Mouse (Mus musculus) WW6 (cell line): ENCODE measurements around the gene Ryk.
"Not testable (repeated sequence)": the region's sequence is repeated elsewhere in the genome, so short reads cannot be mapped to it uniquely, and the experiment has no call there.

Experiments
- DNase-seq: peaks from one replicate; pipeline ENCODE4 v3.0.0-alpha.2; 2013; ENCODE audit warnings: low read depth, low spot score

Ryk gene

DNA sequence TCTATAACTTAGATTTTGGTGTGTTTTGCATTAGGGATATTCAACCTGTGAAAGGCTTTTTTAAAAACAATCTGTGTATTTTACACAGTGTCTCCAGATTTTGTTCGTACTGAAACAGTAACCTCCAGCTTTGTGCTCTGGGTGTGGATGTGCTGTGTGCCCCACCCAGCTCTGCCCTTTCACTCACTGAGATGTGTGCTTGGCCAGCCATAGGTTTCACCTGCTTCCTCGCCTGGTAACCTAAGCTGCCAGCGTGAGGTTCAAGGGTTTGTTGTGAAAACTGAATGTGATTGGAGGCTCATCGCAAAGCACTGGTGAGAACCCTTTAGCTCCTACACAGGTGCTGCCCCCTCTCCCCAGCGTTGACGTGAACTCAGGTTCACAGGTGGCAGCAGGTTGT, 70.2 kb downstream of the Ryk start:
- DNase-seq, result no peak

DNA sequence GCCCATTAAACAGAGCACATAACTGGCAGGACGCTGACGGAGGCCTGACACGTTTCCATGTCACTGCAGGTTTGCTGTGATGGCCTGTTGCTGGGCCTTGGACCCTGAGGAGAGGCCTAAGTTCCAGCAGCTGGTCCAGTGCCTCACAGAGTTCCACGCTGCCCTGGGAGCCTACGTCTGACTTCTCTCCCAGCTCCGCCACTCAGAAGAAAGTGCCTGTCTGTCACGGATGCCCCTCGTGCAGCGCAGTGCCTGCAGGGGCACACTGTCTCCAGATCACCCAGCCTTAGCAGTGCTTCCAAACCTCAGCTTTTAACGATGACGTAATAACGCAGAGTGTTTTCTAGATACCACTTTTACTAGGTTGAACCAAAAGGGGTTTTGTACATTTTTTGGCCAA, 72.1 kb downstream of the Ryk start:
- no peak for DNase-seq

DNA sequence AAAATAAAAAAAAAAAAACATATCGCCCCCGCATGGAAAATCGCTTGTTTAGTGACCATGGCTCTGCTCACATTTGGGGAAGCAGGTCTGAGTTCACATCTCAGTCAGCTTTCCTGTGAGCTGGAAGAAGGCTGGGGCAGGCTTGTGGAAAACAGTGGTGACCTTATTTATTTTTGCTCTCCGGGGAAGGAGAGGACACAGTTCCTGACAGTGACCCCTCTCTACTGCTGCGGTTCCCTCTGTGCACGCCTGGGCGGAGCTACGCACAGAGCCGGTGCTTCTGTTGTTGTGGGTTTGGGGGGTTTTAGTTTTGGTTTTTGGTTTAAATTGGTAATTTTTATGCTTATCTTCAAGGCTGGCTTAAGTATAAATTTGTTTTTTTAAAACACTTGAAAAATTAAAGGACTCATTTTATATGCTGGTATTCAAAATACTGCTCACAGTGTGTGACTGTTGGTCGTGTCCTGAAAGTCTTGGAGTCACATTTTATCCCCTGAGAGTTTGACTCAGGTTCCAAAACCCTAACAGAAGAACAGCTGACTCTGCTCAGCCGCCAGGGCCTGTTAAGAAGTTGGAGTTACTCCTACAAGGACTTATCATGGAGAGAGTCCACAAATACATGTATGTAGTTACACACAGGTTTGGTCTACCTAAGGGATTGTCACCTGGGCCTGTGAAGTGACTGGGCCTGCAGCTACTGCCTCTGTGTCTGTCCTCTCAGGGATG, 73.0 kb downstream of the Ryk start:
- DNase-seq, result no peak

DNA sequence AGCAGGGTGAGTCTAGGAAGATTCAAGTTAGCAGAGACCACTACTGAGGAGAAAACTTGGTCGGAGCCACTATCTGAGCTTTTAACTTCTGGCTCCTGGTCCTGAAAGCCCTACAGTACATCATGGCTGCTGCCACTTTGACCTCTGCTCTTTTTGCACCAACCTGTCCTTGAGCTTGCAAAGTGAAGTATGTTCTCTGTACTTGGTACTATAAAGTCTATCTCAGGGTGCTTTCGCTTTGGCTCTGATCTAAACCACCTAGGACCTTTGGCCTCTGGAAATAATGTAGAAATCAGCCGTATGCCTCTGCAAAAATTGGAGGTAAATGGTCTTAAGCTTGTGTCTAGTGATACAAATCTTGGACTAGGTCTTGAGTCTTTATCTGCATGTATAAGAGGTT, 76.8 kb downstream of the Ryk start:
- DNase-seq, result no peak

DNA sequence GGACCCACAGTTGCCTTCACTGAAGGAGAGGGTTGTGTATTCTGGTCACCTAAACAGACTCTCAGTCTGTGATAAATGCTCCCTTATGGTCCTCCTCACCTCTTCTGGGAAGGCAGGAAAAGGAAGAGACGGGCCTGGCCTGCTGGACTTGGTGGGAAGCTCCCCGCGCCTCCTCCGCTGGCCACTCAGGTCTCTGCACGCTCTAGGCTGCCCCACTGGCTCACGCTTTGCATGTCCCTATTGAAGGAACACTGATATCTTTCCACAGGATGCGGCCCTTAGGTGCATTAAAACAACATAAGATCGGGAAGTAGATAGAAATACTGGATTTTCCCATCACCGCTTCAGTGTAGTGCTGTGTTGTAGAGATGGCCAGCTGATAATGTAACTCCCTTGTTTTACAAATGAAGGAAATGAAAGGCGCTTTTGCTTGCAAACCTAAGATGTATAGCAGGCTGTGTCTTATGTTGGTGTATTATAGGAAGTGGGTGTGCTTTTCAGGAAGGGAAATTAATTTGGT, 77.9 kb downstream of the Ryk start:
- DNase-seq, result no peak

DNA sequence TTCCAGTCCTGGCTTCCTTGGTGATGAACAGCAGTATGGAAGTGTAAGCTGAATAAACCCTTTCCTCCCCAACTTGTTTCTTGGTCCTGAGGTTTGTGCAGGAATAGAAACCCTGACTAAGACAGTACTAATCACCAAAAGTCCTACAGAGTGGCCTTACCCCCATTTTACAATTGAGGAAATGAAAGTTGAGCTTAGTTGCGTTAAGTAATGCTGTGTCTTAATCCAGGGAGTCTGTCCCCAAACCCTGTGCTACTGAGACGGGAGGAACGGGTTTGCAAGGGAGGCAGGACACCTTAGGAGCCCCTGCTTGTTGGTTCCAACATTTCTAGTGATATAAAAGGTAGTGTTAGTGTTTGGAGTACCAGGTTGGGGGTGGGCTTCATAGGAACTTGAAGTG, 78.9 kb downstream of the Ryk start:
- DNase-seq, result not testable (repeated sequence)

DNA sequence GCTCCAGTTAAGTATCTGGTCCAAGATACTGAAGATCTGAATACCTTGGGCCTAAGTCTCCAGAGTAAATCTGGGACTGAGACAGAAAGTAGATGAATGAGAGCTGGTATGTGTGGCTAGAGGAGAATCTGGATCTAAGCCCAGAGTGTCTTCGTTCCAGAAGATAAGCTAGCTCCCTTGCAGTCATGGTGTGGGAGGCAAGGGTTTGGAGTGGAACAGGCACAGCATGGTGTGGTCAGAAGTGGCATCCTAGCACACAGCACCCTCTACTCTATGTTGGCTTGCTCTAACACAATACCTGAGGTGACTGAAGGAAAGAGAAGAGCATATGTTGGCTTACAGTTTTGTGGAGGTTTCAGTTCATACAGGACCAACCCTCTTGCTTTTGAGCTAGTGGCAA, 79.9 kb downstream of the Ryk start:
- no peak for DNase-seq

DNA sequence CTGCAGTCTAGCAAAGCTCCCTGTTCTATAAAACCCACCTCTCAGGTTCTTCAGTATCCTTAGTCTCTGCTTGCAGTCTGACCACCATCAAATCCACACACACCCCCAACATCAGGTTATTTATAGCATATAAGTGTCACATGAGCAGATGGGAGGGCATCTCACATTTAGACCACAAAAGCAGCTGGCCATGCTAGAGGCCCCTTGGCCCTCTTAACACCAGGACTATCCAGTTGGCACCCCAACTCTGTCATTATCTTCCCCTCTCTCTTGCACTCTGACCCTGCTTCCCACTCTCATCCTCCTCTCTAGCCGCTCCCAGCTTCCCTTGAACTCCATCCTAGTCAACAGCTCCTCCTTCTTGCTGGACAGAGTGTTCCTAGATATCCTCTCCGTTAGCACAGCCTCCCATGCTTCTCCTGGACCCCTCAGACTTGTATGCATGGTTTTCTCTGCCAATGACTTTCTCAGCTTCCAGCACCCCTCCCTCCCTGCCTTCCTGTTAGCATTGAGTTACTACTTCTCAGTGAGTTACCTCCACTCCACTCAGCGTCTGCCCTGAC, 80.7 kb downstream of the Ryk start:
- DNase-seq, result no peak

DNA sequence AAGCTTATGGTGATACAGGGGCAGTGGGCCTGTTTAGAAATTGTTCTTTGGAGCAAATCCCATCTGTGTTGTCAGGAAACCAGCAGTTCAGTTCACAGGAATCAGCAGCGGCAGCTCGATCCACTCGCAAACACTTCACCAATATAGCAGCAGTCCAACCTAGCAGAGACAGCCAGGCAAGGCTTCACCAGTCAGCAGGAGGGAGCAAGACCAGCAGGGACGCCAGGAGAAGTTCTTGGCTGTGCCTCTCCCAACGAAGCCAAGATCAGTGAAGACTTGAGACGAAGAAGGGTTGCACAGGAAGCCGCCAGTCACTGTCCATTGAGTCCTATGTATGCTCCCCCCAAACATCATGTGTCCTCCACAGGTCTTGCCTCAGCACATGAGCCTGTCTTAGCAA, 81.4 kb downstream of the Ryk start:
- no peak for DNase-seq

DNA sequence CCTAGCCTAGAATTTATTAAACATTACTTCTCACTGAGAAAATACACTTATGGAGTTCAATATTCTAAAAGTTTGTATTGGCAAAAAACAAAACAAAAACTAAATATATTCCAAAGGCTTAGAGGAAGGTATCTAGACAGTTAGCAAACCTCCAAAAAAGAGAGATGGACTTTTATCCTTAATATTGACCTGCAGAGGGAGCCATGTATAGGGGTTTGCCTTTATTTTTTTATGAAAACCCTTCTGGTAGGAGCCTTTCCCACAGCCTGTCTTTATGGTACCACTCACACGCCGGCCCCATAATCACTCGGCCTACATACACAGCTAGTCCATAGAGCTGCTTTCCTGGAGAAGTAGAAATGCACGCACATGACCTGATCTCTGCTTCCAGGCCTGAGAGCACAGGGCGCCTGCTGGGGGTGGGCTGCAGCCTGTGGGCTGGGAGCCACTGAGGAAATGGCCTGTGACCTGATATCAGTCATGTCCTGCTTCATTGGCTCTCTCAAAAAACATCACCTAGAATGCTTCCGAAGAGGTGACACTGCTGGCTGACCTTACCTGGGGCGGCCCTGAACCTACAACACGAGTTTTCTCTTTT, 82.9 kb downstream of the Ryk start:
- no peak for DNase-seq

DNA sequence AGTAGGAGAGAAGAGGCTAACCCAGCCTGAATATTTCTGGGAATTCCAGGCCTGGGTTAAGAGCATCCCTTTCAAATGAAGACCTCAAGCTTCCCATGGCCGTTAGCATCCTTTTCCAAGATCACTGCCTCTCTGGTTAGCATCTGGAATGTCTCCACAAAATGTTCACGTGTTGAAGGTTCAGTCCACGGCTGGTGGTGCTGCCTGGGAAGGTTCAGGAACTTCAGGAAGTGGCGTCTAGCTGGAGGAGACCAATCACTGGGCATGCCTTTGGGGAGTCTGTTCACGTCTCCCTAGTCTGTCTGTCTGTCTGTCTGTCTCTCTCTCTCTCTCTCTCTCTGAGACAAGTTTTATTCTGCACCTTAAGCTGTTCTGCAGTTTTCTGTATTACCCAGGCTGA, 84.8 kb downstream of the Ryk start:
- no peak for DNase-seq

DNA sequence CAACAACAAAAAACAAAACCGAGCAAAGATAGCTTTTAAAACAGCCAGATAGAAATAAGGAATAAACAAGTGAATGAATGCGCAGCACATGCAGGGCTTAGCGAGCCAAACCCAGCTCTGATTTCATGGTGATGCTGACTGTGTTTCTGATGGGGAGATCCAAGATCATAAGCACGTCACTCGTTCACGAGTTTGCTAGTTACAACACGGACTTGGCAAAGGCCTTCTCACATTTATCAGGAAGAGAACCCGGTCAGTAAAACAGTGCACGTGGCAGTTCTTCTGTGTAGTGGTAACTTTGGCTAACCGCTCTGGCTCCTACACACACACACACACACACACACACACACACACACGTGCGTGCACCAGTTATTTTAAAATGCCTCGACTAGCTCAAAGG, 87.1 kb downstream of the Ryk start:
- no peak for DNase-seq

DNA sequence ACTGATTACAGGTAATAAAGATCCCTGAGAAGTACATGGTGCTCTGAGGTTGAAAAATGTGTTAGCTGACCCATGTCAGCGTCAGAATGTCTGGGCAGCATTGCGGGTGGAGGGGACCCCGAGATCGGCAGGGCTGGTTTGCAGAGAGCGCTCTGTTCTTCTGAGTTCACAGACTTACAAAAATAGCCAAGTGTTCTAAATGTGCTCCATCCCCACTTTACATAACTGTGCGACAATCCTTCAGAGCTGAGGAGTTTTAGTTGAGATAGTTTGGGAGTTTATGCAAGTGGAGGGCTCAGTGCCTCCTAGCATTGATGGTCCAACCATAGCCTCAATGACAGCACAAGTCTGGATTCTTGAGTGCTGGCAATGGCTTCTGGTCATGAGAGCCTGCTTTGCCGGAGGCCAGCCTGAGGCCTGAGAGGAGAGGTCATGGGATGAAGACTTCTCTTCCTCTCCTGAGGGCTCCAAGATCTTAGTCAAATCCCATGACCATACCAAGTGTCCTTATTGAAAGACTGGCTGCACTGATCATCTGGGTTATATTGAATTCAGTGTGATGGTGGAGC, 88.2 kb downstream of the Ryk start:
- DNase-seq, result no peak

DNA sequence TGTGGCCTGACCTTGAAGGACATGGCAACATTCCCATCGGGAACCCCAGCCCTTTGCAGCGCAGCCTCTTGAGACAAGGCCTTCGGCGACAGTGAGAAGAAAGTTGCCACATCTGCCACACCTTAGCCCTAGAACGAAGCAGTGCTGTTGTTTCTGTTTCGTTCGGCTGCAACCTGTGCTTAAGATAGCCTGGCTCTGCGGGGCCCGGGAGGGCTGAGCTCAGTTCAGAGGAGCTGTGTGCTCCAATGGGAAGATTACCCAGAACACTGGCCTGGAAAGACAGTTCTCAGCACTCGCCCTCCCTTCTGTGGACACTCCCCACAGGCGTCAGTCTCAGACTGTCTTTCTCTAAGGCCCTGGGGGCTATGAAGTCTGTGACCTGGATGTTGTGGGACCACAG, 89.1 kb downstream of the Ryk start:
- DNase-seq, result no peak

DNA sequence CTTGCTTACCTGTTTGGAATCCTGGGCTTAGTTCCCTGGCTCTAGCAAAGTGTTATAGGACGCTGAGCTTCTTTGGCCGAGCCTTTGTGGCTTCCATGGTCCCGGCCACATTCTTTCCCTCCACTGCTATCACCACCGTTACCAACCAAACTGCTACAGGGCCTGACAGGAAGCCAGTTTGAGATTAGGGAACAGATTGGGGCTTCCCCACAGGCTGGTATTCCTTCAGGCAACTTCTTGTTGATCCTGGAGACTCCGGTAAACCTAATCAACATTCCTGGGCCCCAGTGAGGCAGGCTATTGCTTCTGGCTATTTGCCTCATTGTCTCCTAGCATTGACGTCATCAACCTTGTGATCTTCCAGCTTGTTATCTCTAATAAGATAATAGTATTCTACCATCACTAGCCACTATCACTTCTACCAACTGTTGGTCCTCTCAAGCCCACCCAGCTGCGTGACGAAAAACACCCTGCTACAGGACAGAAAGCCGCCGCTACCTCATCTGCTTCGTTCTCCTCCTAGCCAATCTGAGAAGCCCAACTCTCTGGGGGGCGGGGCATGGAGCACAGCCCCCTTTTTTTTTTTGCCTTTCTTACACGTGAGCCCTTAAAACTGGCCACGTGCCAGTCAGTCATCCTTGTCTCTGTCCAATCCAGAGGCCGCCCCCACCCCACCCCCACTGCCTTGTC, 90.1 kb downstream of the Ryk start:
- DNase-seq, result no peak

DNA sequence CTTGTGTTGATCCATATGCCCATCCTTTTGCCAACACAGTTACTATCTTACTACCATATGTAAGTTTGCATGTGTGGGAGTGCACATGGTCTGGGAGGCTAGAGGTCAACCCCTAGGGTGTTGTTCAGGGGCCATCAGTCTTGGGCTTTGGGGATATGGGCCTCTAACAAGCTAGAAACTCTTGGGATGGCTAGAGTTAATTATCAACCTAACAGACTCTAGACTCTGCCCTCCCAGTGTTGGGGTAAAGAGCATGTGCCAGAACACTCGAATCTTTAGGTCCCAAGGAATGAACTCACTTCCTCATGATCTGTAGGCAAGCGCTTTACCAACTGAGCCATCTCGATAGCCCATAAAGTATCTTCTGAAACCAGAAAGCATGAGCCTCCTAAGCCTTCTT, 91.4 kb downstream of the Ryk start:
- DNase-seq, result no peak

DNA sequence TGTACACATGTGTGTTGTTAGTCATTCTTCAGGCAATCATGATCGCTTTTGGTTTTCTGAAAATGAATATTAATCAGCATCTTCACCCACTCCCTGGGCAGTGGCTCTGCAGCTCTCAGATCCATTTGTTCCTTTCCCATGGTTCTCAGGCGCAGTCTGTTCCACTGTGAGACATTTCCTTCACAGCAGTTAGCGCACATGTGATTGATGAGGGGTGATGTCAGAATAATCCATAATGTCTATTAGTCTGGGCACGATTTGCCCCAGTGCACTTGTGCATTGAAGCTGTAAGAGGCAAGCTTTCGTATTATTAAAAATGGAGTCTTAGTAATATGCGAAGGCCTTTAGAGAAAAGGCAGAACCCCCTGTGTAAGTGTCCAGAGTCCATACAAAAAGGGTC, 95.1 kb downstream of the Ryk start:
- DNase-seq, result no peak

DNA sequence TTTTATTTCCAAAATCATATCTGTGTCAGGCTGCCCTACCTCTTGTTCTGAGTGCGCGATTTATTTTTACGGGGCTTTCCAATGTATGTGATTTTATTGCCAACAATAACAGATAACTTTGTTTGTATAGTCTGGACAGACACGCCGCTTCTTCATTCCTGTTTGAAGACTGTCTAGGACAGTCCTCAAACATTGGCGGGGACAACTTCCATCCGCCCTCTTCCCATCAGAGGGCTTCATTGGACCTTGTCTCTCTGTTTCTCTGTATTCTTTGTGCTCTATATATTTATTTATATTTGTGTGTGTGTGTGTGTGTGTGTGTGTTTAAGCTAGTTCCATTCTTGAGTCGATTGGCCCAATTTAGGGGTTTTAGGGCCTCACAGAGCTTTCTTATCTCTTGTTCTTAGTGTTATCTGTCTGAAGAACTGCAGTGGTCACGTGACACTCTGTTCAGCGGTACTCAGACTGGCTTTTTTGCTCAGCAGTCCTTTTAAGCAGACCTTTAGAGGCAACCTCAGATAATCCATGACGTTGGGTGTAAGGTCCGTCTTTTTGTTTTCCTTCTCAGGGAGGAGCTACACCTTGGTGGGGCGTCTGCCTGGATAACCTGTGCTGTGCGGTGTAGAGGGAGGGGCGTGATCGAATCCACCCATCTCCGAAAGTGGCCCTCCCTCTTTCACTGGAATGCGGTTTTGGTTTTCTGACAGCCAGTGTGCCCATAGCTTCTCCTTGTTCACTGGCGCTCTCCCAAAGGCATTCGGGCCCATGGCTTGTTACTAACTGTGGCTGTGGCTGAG, 99.4 kb downstream of the Ryk start:
- peak; percentile 31 for DNase-seq

DNA sequence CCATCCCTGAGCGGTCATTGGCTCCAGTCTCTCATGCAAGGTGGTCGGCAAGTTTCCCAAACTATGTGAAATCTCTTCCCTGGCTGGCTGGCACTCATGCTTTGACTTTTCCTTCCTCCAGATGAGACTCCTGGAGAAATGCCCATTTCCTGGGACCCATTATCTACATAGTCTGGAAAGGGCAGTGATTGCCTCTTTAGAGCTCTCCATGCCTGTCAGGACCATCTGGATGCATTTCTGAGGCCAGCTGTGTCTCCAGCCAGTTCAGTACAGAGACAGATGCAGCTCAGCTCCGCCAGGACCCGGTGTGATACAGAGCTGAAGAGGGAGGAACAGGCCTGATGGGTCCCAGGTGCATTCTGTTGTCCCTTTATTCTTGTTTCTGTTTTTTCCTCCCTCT, 107.5 kb downstream of the Ryk start:
- DNase-seq, result no peak

DNA sequence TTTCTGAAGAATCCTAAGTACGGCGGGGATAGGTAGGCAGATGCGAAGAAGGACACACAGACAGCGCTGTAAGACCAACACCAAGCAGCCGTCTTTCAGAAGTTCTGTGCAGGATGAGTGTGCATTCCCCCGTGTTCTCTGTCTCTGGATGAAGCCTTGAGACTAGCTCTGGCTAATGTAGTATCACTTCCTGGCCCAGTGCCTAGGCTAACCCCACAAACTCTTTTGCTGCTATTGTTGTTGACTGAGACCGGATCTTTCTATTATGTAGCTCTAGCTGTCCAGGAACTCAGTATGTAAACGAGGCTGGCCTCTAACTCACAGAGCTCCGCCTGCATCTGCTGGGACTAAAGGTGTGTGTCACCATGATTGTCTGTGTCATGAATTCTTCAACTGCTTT, 110.2 kb downstream of the Ryk start:
- DNase-seq, result no peak

DNA sequence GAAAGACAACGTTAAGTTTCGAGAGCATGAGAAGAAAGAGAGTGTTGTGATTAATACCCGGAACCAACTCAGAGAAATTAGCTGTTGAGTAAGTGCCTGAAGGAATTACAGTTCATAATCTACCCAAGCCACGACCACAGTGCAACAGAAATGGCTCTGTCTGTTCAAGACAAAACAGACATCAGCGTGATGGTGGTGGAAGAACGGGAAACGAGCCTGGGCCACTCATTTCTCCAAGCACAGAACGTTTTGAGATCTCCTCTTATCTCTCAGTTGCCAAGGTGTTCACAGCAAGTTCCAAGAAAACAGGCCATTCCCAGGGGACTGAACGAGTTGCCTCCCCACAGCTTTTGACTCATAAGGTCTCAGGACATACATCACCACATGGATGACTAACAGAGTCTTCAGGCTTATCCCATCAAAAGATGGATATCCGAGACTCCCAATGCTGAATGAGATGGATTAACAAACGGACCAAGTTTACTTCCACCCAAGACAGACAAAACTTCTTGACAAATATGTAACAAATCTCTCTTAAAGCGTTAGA, 111.8 kb downstream of the Ryk start:
- DNase-seq, result no peak
